Mouse (Mus musculus) MEL (cell line): ENCODE results near the gene Dpyd. TPM values are rescaled to one million over a fixed set of nuclear protein-coding genes. Genes with fewer than 3 reads are reported as not detected.

Source experiments
- DNase-seq: peaks from one replicate; pipeline ENCODE4 v3.0.0; 2011; ENCODE audit warnings: low read depth, low spot score
- H3K27ac ChIP-seq: 2 replicates; pipeline ENCODE4 v1.5.1; 2012; ENCODE audit warnings: low read depth, mild to moderate bottlenecking, control low read depth, low read length, moderate library complexity; ENCODE audit not compliant: control insufficient read depth
- H3K27me3 ChIP-seq, 2 experiments: fragments of 150-350 bp in 1 of 2; sonication (generic) in 1 of 2; 2 replicates each; pipeline ENCODE4 v1.6.1; 2012; ENCODE audit warnings: low read length in 2 of 2, mild to moderate bottlenecking in 2 of 2, improper control_type of control experiment in 1 of 2, moderate library complexity in 1 of 2; ENCODE audit not compliant: insufficient read depth in 2 of 2, control insufficient read depth in 1 of 2
- H3K36me3 ChIP-seq, 2 experiments: 2 replicates each; pipeline ENCODE4 v1.6.1; 2012 to 2014; ENCODE audit warnings: low read length in 2 of 2, improper control_type of control experiment in 1 of 2, inconsistent platforms in 1 of 2, mild to moderate bottlenecking in 1 of 2; ENCODE audit not compliant: insufficient read depth in 2 of 2, control insufficient read depth in 1 of 2
- H3K4me1 ChIP-seq, 2 experiments: fragments of 150-350 bp in 1 of 2; sonication (generic) in 1 of 2; 2 replicates each; pipeline ENCODE4 v1.6.1; 2012; ENCODE audit warnings: low read length in 2 of 2, improper control_type of control experiment in 1 of 2, mild to moderate bottlenecking in 1 of 2; ENCODE audit not compliant: insufficient read depth in 2 of 2, control insufficient read depth in 1 of 2
- H3K4me3 ChIP-seq, 2 experiments: fragments of 150-350 bp in 1 of 2; sonication (generic) in 1 of 2; 2 replicates each; pipeline ENCODE4 v1.5.1; 2012; ENCODE audit warnings: low read depth in 2 of 2, low read length in 2 of 2, mild to moderate bottlenecking in 2 of 2, moderate library complexity in 2 of 2, control low read depth in 1 of 2, improper control_type of control experiment in 1 of 2; ENCODE audit not compliant: control insufficient read depth in 1 of 2, insufficient read depth in 1 of 2
- H3K79me2 ChIP-seq: 2 replicates; pipeline ENCODE4 v1.6.1; 2012; ENCODE audit warnings: mild to moderate bottlenecking, low read length, moderate library complexity; ENCODE audit not compliant: control insufficient read depth, poor library complexity, insufficient read depth
- H3K9ac ChIP-seq: 2 replicates; pipeline ENCODE4 v1.6.1; 2012; ENCODE audit warnings: low read depth, mild to moderate bottlenecking, control low read depth, low read length, moderate library complexity; ENCODE audit not compliant: control insufficient read depth, poor library complexity, severe bottlenecking
- H3K9me3 ChIP-seq: fragments of 150-350 bp; sonication (generic); replicated peaks from 2 replicates; pipeline ENCODE4 v1.6.1; 2012; ENCODE audit warnings: mild to moderate bottlenecking, low read length, improper control_type of control experiment, moderate library complexity; ENCODE audit not compliant: insufficient read depth
- ELF1 ChIP-seq: IDR thresholded peaks from 2 replicates; pipeline ENCODE4 v1.6.1; 2014; ENCODE audit warnings: low read depth, mild to moderate bottlenecking, inconsistent platforms, low read length, improper control_type of control experiment, moderate library complexity
- JUND ChIP-seq: IDR thresholded peaks from 2 replicates; pipeline ENCODE4 v1.6.1; 2011; ENCODE audit warnings: low read depth, mild to moderate bottlenecking, improper control_type of control experiment, low read length
- MAX ChIP-seq: IDR thresholded peaks from 2 replicates; pipeline ENCODE4 v1.6.1; 2011; ENCODE audit warnings: low read length, improper control_type of control experiment
- MAZ ChIP-seq: IDR thresholded peaks from 2 replicates; pipeline ENCODE4 v1.6.1; 2012; ENCODE audit warnings: low read depth, mild to moderate bottlenecking, inconsistent platforms, low read length, improper control_type of control experiment
- MEF2A ChIP-seq: IDR thresholded peaks from 2 replicates; pipeline ENCODE4 v1.6.1; 2014; ENCODE audit warnings: low read depth, mild to moderate bottlenecking, inconsistent platforms, low read length, improper control_type of control experiment; ENCODE audit not compliant: poor library complexity, insufficient replicate concordance, severe bottlenecking; ENCODE audit errors: extremely low read depth
- MYB ChIP-seq: IDR thresholded peaks from 2 replicates; pipeline ENCODE4 v1.6.1; 2011; ENCODE audit warnings: mild to moderate bottlenecking, low read depth, low read length, improper control_type of control experiment
- MYC ChIP-seq: IDR thresholded peaks from 2 replicates; pipeline ENCODE4 v1.6.1; 2011; ENCODE audit warnings: low read depth, mild to moderate bottlenecking, low read length, improper control_type of control experiment, moderate library complexity
- NELFE ChIP-seq: IDR thresholded peaks from 2 replicates; pipeline ENCODE4 v1.6.1; 2011; ENCODE audit warnings: low read depth, low read length, improper control_type of control experiment
- NRF1 ChIP-seq: IDR thresholded peaks from 2 replicates; pipeline ENCODE4 v1.6.1; 2014; ENCODE audit warnings: low read depth, mild to moderate bottlenecking, inconsistent platforms, low read length, improper control_type of control experiment, moderate library complexity; ENCODE audit not compliant: poor library complexity, insufficient read depth, severe bottlenecking
- POLR2AphosphoS2 ChIP-seq: IDR thresholded peaks from 2 replicates; pipeline ENCODE4 v1.6.1; 2011; ENCODE audit warnings: low read length, improper control_type of control experiment
- POLR2AphosphoS5 ChIP-seq: IDR thresholded peaks from 2 replicates; pipeline ENCODE4 v1.6.1; 2012; ENCODE audit warnings: low read depth, borderline replicate concordance, mild to moderate bottlenecking, inconsistent platforms, low read length, moderate library complexity, mixed read lengths
- RCOR1 ChIP-seq: IDR thresholded peaks from 2 replicates; pipeline ENCODE4 v1.6.1; 2012; ENCODE audit warnings: low read depth, mild to moderate bottlenecking, inconsistent platforms, low read length, improper control_type of control experiment
- TAL1 ChIP-seq: IDR thresholded peaks from 2 replicates; pipeline ENCODE4 v1.6.1; 2012; ENCODE audit warnings: mild to moderate bottlenecking, inconsistent platforms, low read length, moderate library complexity, mixed read lengths
- TCF12 ChIP-seq: IDR thresholded peaks from 2 replicates; pipeline ENCODE4 v1.6.1; 2014; ENCODE audit warnings: low read depth, mild to moderate bottlenecking, inconsistent platforms, low read length, improper control_type of control experiment, moderate library complexity
- USF2 ChIP-seq, 2 experiments: IDR thresholded peaks; 2 replicates each; pipeline ENCODE4 v1.6.1; 2011 to 2012; ENCODE audit warnings: improper control_type of control experiment in 2 of 2, low read length in 2 of 2, borderline replicate concordance in 1 of 2, inconsistent platforms in 1 of 2, low read depth in 1 of 2, mild to moderate bottlenecking in 1 of 2; ENCODE audit not compliant: insufficient read depth in 1 of 2
- ZKSCAN1 ChIP-seq: IDR thresholded peaks from 2 replicates; pipeline ENCODE4 v1.6.1; 2012; ENCODE audit warnings: low read depth, mild to moderate bottlenecking, inconsistent platforms, low read length, improper control_type of control experiment, moderate library complexity
- ZMIZ1 ChIP-seq: IDR thresholded peaks from 2 replicates; pipeline ENCODE4 v1.6.1; 2012; ENCODE audit warnings: low read depth, mild to moderate bottlenecking, inconsistent platforms, low read length, improper control_type of control experiment, moderate library complexity
- ZNF384 ChIP-seq: IDR thresholded peaks from 2 replicates; pipeline ENCODE4 v1.6.1; 2012; ENCODE audit warnings: low read depth, mild to moderate bottlenecking, inconsistent platforms, low read length, improper control_type of control experiment
- polyA plus RNA-seq, 2 experiments: library from polyadenylated mRNA; stranded (reverse) in 1 of 2; unstranded in 1 of 2; fragments of >175 nt in 1 of 2; fragments of >200 nt in 1 of 2; gene quantifications; 2 replicates each; pipeline versions ENCODE4 v1.2.1 to v1.2.4; 2012; ENCODE audit warnings: low replicate concordance in 2 of 2, low read depth in 1 of 2; ENCODE audit not compliant: insufficient read length in 2 of 2, insufficient read depth in 1 of 2, missing spikeins in 1 of 2
- total RNA-seq: library from RNA; depleted of rRNA; stranded (reverse); fragments of 300-350 nt; gene quantifications from 2 replicates; pipeline ENCODE4 v1.2.3, GENCODE M21; 2012

Dpyd gene
- total and polyA plus RNA-seq, 3 experiments, result not detected

DNA sequence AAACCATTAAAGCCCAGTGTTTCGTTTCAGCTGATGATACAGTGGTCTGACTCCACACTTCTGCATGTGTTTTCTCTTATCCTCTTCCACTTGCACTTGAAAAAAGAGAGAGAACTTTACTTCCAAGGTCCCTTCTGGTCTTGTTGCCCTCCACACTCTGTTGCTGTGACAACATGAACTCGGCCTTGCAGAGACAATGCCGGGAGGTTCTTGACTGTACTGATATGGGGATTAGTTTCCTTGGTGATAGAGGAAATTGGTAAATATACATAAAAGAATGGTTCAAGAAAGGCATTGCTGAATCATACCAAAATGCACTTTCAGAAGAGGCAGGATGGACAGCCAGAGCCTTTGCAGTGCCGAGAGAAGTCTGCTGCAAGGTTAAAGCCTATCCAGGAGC, 633.7 kb downstream of the Dpyd start:
- Histone ChIP-seq H3K9ac (no peak overlapping the region), H3K4me3 (no peak overlapping the region), H3K79me2 (no peaks in the 10 kb centered on the region), H3K4me1 (no peaks in the 10 kb centered on the region), H3K9me3 (no peaks in the 10 kb centered on the region; the same call in 1 of the 2 replicates), H3K36me3 (no peaks in the 10 kb centered on the region), H3K27ac (no peak overlapping the region), H3K27me3 (no peaks in the 10 kb centered on the region)
- DNase-seq, result no peak
- TF ChIP-seq TCF12 (no peak), ZNF384 (no peak), MYC (no peak), NRF1 (no peak), MYB (no peak), USF2 (IDR thresholded peaks at IDR 0.05; ENCODE audit: borderline replicate concordance in 1 of 2, insufficient read depth in 1 of 2, low read depth in 1 of 2, low read length in 2 of 2) (no peak), NELFE (no peak), ELF1 (no peak), ZMIZ1 (no peak), POLR2AphosphoS5 (no peak), JUND (no peak), TAL1 (no peak)

DNA sequence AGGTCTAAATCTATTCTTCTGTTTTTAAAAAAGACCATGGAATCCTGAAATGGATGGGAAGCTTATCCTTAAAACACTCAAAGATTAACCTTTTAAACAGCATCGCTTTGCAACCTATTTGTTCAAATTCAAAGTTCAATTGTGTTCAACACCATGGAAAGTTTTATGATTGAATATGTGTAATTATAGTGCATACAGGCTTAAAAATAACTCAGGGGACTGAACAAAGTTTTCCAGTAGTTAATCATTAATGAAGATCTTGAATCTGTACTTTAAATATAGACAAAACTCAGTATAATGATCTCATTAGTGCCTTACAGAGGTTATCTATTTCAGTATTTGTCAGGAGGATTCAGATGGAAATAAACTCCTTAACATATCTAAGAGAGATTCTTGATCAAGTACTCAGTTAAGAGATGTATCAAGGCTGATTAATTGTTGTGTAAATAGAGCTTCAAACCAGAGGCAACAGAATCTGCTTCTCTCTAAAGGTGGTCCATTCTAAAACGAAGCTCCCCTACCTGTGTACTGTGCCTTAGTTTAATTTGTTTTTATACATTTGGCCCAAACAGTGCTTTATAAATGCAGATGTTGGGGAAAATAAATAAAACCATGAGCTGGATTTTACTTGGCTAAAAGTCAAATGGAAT, 659.0 kb downstream of the Dpyd start:
- Histone ChIP-seq H3K4me1 (no peaks in the 10 kb centered on the region), H3K9ac (no peak overlapping the region), H3K79me2 (no peaks in the 10 kb centered on the region), H3K4me3 (no peak overlapping the region), H3K27me3 (no peaks in the 10 kb centered on the region), H3K9me3 (no peaks in the 10 kb centered on the region), H3K27ac (no peak overlapping the region), H3K36me3 (no peaks in the 10 kb centered on the region)
- DNase-seq, result no peak
- no peak for TF ChIP-seq TAL1
- TF ChIP-seq RCOR1, result no peak
- TF ChIP-seq POLR2AphosphoS2, result no peak
- TF ChIP-seq ZNF384, result no peak
- no peak for TF ChIP-seq ZKSCAN1
- no peak for TF ChIP-seq MAZ
- TF ChIP-seq MEF2A, result no peak
- no peak for TF ChIP-seq MAX
